Mouse (Mus musculus): ENCODE measurements around the gene Ltbr. TPM values are rescaled to one million over a fixed set of nuclear protein-coding genes. Genes with fewer than 3 reads are reported as not detected.

The Ltbr gene
- total and polyA plus RNA-seq, 2 experiments = 55.9 to 102 TPM

- TF ChIP-seq CTCF (IDR thresholded peaks at IDR 0.05; ENCODE audit: low read depth, low read length) (no peak), POLR2A (IDR thresholded peaks at IDR 0.05; ENCODE audit: extremely low read depth, insufficient read depth, low read length) (0 out of 2 replicates have a peak, but pooled peaks have one; percentile 6)
- DNase-seq (ENCODE audit: extremely low read depth, low read depth, low spot score) = peak; percentile 52
- Histone ChIP-seq H3K27me3 (ENCODE audit: control insufficient read depth, insufficient read depth, low read length) (no peaks in the 10 kb centered on the region), H3K27ac (replicated peaks; ENCODE audit: insufficient read depth, low read depth, low read length) (peak overlapping the region; percentile 92), H3K4me1 (ENCODE audit: control insufficient read depth, insufficient read depth, low read length) (peaks cover 46% of the 10 kb centered on the region), H3K4me3 (ENCODE audit: insufficient read depth, low read depth, low read length) (peak overlapping the region; percentile 71), H3K36me3 (ENCODE audit: control insufficient read depth, insufficient read depth, low read length) (no peaks in the 10 kb centered on the region), H3K9ac (ENCODE audit: low read depth, low read length) (peak overlapping the region; percentile 94), H3K79me2 (ENCODE audit: control insufficient read depth, insufficient read depth, low read length) (peaks cover 42% of the 10 kb centered on the region; the same call in 1 of the 2 replicates)
- WGBS = under 1% methylated on average over 20 of the region's 20 CpGs
These were observed 36.7 kb upstream of the Ltbr start for GRCm38 (mm10) chr6:125350231-125350994.

GRCm38 (mm10) chr6:125349575-125350230 is 36.0 kb upstream of the Ltbr start:
- Histone ChIP-seq H3K36me3 (ENCODE audit: control insufficient read depth, insufficient read depth, low read length) (no peaks in the 10 kb centered on the region), H3K27ac (replicated peaks; ENCODE audit: insufficient read depth, low read depth, low read length) (peak overlapping the region; percentile 92), H3K79me2 (ENCODE audit: control insufficient read depth, insufficient read depth, low read length) (peaks cover 38% of the 10 kb centered on the region; the same call in 1 of the 2 replicates), H3K27me3 (ENCODE audit: control insufficient read depth, insufficient read depth, low read length) (no peaks in the 10 kb centered on the region), H3K4me3 (ENCODE audit: insufficient read depth, low read depth, low read length) (peak overlapping the region; percentile 71), H3K4me1 (ENCODE audit: control insufficient read depth, insufficient read depth, low read length) (peaks cover 39% of the 10 kb centered on the region), H3K9ac (ENCODE audit: low read depth, low read length) (peak overlapping the region; percentile 94)
- TF ChIP-seq POLR2A (IDR thresholded peaks at IDR 0.05; ENCODE audit: extremely low read depth, insufficient read depth, low read length) (peak; percentile 53; the same call in 1 of the 2 replicates), CTCF (IDR thresholded peaks at IDR 0.05; ENCODE audit: low read depth, low read length) (no peak)
- under 1% methylated on average over 26 of the region's 27 CpGs for WGBS
- DNase-seq (ENCODE audit: extremely low read depth, low read depth, low spot score) = peak; percentile 78

DNA sequence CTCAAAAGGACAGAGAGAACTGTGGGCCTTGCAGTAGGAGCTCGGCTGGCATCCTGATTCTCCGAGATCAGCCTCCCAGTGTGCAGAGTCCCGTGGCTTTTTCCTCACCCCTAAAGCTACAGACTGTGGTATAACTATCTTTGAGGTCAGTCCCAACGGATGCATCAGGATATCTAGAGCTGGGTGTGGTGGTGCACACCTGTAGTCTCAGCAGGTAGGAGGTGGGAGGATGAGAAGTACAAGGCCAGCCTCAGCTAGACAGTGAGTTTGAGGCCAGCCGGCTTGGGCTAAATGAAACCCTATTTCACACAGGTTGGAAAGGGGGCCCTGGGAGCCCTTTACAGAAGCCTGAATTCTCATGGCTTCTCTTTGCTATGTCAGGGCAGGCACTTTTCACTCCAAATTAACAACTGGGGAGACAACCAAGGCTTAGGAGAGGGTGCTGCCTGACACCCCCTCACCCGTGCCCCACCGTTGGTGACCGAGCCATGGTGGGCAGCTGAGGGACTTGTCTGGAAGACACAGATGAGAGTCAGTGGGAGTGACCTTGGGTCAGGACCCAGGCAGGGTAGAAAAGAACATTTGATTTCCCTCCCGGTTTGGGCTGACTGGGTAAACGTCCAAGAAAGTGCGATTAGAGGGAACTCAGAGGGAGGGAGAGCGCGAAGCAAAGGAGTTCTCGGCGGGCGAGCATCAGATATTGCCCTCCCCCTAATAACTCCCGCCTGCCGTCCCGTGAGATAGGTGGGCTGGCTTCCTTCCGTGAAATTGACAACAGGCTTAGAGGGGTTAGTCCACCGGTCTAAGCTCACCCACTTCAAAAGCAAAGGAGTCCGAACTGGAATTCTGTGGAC is 35.3 kb upstream of the Ltbr start, which contains the start of gene Tnfrsf1a:
Gene Tnfrsf1a, plus strand, starts transcription at position 642 of the 854 bp plus-strand sequence.
- Histone ChIP-seq H3K27ac (replicated peaks; ENCODE audit: insufficient read depth, low read depth, low read length) (peak within 1 kb of the TSS; percentile 92), H3K9ac (ENCODE audit: low read depth, low read length) (peak within 1 kb of the TSS; percentile 94), H3K36me3 (ENCODE audit: control insufficient read depth, insufficient read depth, low read length) (no peaks in the 10 kb centered on the region), H3K79me2 (ENCODE audit: control insufficient read depth, insufficient read depth, low read length) (peaks cover 38% of the 10 kb centered on the region; the same call in 1 of the 2 replicates), H3K27me3 (ENCODE audit: control insufficient read depth, insufficient read depth, low read length) (no peaks in the 10 kb centered on the region), H3K4me3 (ENCODE audit: insufficient read depth, low read depth, low read length) (peak within 1 kb of the TSS; percentile 71), H3K4me1 (ENCODE audit: control insufficient read depth, insufficient read depth, low read length) (peaks cover 32% of the 10 kb centered on the region)
- no peak for DNase-seq (ENCODE audit: extremely low read depth, low read depth, low spot score)
- no peak for TF ChIP-seq CTCF (IDR thresholded peaks at IDR 0.05; ENCODE audit: low read depth, low read length)
- TF ChIP-seq POLR2A (IDR thresholded peaks at IDR 0.05; ENCODE audit: extremely low read depth, insufficient read depth, low read length) = no peak
- WGBS = 19% methylated on average over 22 of the region's 22 CpGs

GRCm38 (mm10) chr6:125346029-125346428 is 32.3 kb upstream of the Ltbr start:
- DNase-seq (ENCODE audit: extremely low read depth, low read depth, low spot score) = peak; percentile 92
- Histone ChIP-seq H3K36me3 (ENCODE audit: control insufficient read depth, insufficient read depth, low read length) (no peaks in the 10 kb centered on the region), H3K4me1 (ENCODE audit: control insufficient read depth, insufficient read depth, low read length) (peaks cover 7% of the 10 kb centered on the region), H3K4me3 (ENCODE audit: insufficient read depth, low read depth, low read length) (no peak overlapping the region), H3K27me3 (ENCODE audit: control insufficient read depth, insufficient read depth, low read length) (no peaks in the 10 kb centered on the region), H3K79me2 (ENCODE audit: control insufficient read depth, insufficient read depth, low read length) (peaks cover 13% of the 10 kb centered on the region; the same call in 1 of the 2 replicates), H3K9ac (ENCODE audit: low read depth, low read length) (no peak overlapping the region), H3K27ac (replicated peaks; ENCODE audit: insufficient read depth, low read depth, low read length) (no peak overlapping the region; the same call in 1 of the 2 replicates)
- 30% methylated on average over 2 of the region's 2 CpGs for WGBS
- TF ChIP-seq CTCF (IDR thresholded peaks at IDR 0.05; ENCODE audit: low read depth, low read length) = no peak
- no peak for TF ChIP-seq POLR2A (IDR thresholded peaks at IDR 0.05; ENCODE audit: extremely low read depth, insufficient read depth, low read length)

DNA sequence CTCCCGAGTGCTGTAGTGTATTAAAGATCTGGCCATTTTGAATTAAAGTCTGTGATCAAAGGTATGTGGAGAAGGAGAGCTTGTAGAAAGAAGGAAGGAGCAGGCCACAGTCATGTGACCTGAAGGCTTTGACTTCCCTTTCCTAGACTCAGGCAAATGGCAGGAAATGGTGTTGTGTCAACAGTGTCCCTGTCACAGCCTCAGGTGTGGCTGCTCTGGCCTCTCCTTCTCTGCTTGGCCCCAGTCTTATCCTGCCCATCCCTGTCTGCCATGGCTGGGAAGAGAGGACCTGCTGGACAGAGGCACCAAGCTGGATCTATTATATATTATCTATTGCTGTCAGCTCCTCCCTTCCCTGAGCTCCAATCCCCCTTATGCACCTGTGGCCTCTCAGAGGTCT is 31.9 kb upstream of the Ltbr start:
- no peak overlapping the region; the same call in 1 of the 2 replicates for H3K27ac ChIP-seq (replicated peaks; ENCODE audit: insufficient read depth, low read depth, low read length)
- WGBS = 74% methylated on average over 1 of the region's 1 CpGs
- H3K4me1 ChIP-seq (ENCODE audit: control insufficient read depth, insufficient read depth, low read length) = peaks cover 7% of the 10 kb centered on the region

More for the DNA sequence above, 31.9 kb upstream of the Ltbr start:
- Histone ChIP-seq H3K36me3 (ENCODE audit: control insufficient read depth, insufficient read depth, low read length) (no peaks in the 10 kb centered on the region), H3K27me3 (ENCODE audit: control insufficient read depth, insufficient read depth, low read length) (no peaks in the 10 kb centered on the region), H3K9ac (ENCODE audit: low read depth, low read length) (no peak overlapping the region), H3K79me2 (ENCODE audit: control insufficient read depth, insufficient read depth, low read length) (peaks cover 9% of the 10 kb centered on the region; the same call in 1 of the 2 replicates), H3K4me3 (ENCODE audit: insufficient read depth, low read depth, low read length) (no peak overlapping the region)
- DNase-seq (ENCODE audit: extremely low read depth, low read depth, low spot score) = peak; percentile 42
- no peak for TF ChIP-seq POLR2A (IDR thresholded peaks at IDR 0.05; ENCODE audit: extremely low read depth, insufficient read depth, low read length)
- no peak for TF ChIP-seq CTCF (IDR thresholded peaks at IDR 0.05; ENCODE audit: low read depth, low read length)
